Comparison of ENCODE assay signal across 28 mouse cellular contexts in the genomic region with DNA sequence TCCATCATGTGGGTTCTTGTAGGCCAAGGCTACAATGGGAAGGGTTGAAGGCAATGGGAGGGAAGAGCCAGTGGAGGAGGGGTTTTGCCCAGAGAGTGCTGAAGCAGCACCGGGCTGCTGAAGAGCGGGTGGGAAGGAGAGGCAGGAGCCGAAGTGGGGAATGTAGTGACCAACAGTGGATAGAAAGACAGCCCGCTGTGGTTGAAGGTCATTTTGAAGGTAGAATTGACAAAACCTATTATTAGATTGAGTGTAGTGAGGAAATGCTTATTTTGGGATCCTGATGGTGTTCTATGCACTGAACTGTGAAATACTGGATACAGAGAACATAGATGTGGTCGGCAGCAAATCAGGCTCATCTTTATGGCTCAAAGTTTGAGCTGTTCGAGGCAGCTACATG.
"Had no signal": no experiment of that assay in that cellular context is flagged by ENCODE, and none has a peak within 500 bp of the region (broad histone marks: within the 10 kb centered on the region; RNA-seq: fewer than 3 reads in every experiment).

No protein-coding gene starts in this region.

- H3K27me3 ChIP-seq: hindbrain, embryonic 12.5 days; intestine, embryonic 15.5 days; limb, embryonic 12.5 days; liver, embryonic 13.5 days; liver, embryonic 15.5 days had no signal

- H3K9me3 ChIP-seq: heart, embryonic 10.5 days; hindbrain, embryonic 10.5 days; hindbrain, embryonic 12.5 days; intestine, embryonic 15.5 days; limb, embryonic 10.5 days; limb, embryonic 12.5 days; liver, embryonic 13.5 days; liver, embryonic 15.5 days had no signal

- ATAC-seq: hindbrain, embryonic 16.5 days; inflammation-experienced regulatory T-cells, adult 6 months; intestine, embryonic 15.5 days; intestine, postnatal 0 days; liver, postnatal 0 days had no signal

- H3K4me2 ChIP-seq: hindbrain, embryonic 12.5 days; hindbrain, embryonic 14.5 days; intestine, embryonic 15.5 days; limb, embryonic 12.5 days; liver, embryonic 11.5 days; liver, embryonic 13.5 days; liver, embryonic 15.5 days had no signal

- H3K27ac ChIP-seq: gastrocnemius, adult 2 months; heart, adult 2 months; heart, embryonic 10.5 days; hindbrain, embryonic 10.5 days; hindbrain, embryonic 12.5 days; hindbrain, embryonic 14.5 days; intestine, embryonic 15.5 days; layer of hippocampus, adult 2 months; left cerebral cortex, adult 2 months; limb, embryonic 10.5 days; limb, embryonic 12.5 days; liver, embryonic 13.5 days; liver, embryonic 15.5 days had no signal

- H3K4me1 ChIP-seq: hindbrain, embryonic 10.5 days; hindbrain, embryonic 12.5 days; intestine, embryonic 15.5 days; limb, embryonic 10.5 days; limb, embryonic 12.5 days; liver, embryonic 13.5 days; liver, embryonic 15.5 days had no signal

- DNase-seq: gastrocnemius, adult 2 months; gastrocnemius, postnatal 10 days; gastrocnemius, postnatal 25 days; heart, adult 2 months; heart, postnatal 14 days; heart, postnatal 4 days; kidney, adult 18-20 months; kidney, adult 8-10 months; kidney, postnatal 10 days; kidney, postnatal 25 days; kidney, postnatal 4 days; liver; liver, embryonic 13.5 days; liver, postnatal 0 days had no signal

- H3K9ac ChIP-seq: hindbrain, embryonic 12.5 days; hindbrain, embryonic 14.5 days; intestine, embryonic 15.5 days; limb, embryonic 12.5 days; liver, embryonic 13.5 days; liver, embryonic 15.5 days; liver, postnatal 0 days had no signal

- H3K4me3 ChIP-seq: gastrocnemius, adult 2 months; heart, adult 2 months; heart, embryonic 10.5 days; hindbrain, embryonic 10.5 days; hindbrain, embryonic 12.5 days; intestine, embryonic 15.5 days; layer of hippocampus, adult 2 months; left cerebral cortex, adult 2 months; limb, embryonic 10.5 days; limb, embryonic 12.5 days; liver, embryonic 13.5 days; liver, embryonic 15.5 days had no signal
